Mouse (Mus musculus) limb, embryonic 14.5 days (tissue): ENCODE measurements around the gene B3gnt7. TPM values are rescaled to one million over a fixed set of nuclear protein-coding genes. Genes with fewer than 3 reads are reported as not detected.

Experiments used
- ATAC-seq: fragments of 200-750 bp; cut with Nextera tagmentation; 2 replicates; pipeline ENCODE4 v1.8.0; 2017; ENCODE audit warnings: low read depth, moderate number of reproducible peaks, moderate TSS enrichment; ENCODE audit not compliant: low FRiP score
- DNase-seq: peaks from one replicate; pipeline ENCODE4 v3.0.0-alpha.2; 2015; ENCODE audit warnings: low spot score
- H3K27ac ChIP-seq: fragments of 300-500 bp; sonication (generic); replicated peaks from 2 replicates; pipeline ENCODE4 v1.5.1; 2014; ENCODE audit warnings: low read depth, mild to moderate bottlenecking, low read length, moderate library complexity, mixed read lengths
- H3K27me3 ChIP-seq: fragments of 300-500 bp; sonication (generic); 2 replicates; pipeline ENCODE4 v1.6.1; 2014; ENCODE audit warnings: low read length, mixed read lengths; ENCODE audit not compliant: control insufficient read depth, insufficient read depth
- H3K36me3 ChIP-seq: fragments of 300-500 bp; sonication (generic); 2 replicates; pipeline ENCODE4 v1.6.1; 2014; ENCODE audit warnings: mild to moderate bottlenecking, low read length, moderate library complexity, mixed read lengths; ENCODE audit not compliant: control insufficient read depth, insufficient read depth
- H3K4me1 ChIP-seq: fragments of 300-500 bp; sonication (generic); 2 replicates; pipeline ENCODE4 v1.6.1; 2014; ENCODE audit warnings: antibody characterized with exemption, low read length, mixed read lengths; ENCODE audit not compliant: control insufficient read depth, insufficient read depth
- H3K4me2 ChIP-seq: fragments of 300-500 bp; sonication (generic); replicated peaks from 2 replicates; pipeline ENCODE4 v1.6.1; 2014; ENCODE audit warnings: low read depth, mild to moderate bottlenecking, low read length, moderate library complexity; ENCODE audit not compliant: severe bottlenecking
- H3K4me3 ChIP-seq: fragments of 300-500 bp; sonication (generic); replicated peaks from 2 replicates; pipeline ENCODE4 v1.5.1; 2014; ENCODE audit warnings: low read length
- H3K9ac ChIP-seq: fragments of 300-500 bp; sonication (generic); 2 replicates; pipeline ENCODE4 v1.6.1; 2014; ENCODE audit warnings: mild to moderate bottlenecking, low read depth, low read length, moderate library complexity; ENCODE audit not compliant: severe bottlenecking
- H3K9me3 ChIP-seq: fragments of 300-500 bp; sonication (generic); 2 replicates; pipeline ENCODE4 v1.6.1; 2016; ENCODE audit warnings: low read length; ENCODE audit not compliant: control insufficient read depth
- POLR2A ChIP-seq: fragments of 200-500 bp; IDR thresholded peaks from 2 replicates; pipeline ENCODE4 v1.8.0; 2012; ENCODE audit warnings: inconsistent platforms, mild to moderate bottlenecking, moderate library complexity, borderline replicate concordance; ENCODE audit not compliant: insufficient read depth, insufficient read length; ENCODE audit errors: extremely low read depth
- whole genome bisulfite sequencing: fragments of 180-500 bp; shearing (Covaris S2); extraction: QIAGEN DNeasy Blood & Tissue Kit; methylation state at CpG from one replicate; pipeline ENCODE4 v1.1.7; 2014; 5-methylcytosine and 5-hydroxymethylcytosine counted together
- polyA plus RNA-seq, 2 experiments: library from polyadenylated mRNA; depleted of rRNA in 1 of 2; stranded (reverse) in 1 of 2; unstranded in 1 of 2; fragments of >200 nt; fragmentation: Nextera tagmentation in 1 of 2; extraction: Ambion mirVana in 1 of 2; gene quantifications; 2 replicates each; pipeline versions ENCODE4 v1.2.1 to v1.2.3; 2012 to 2014

The B3gnt7 gene
- polyA plus RNA-seq, 2 experiments: 7.7 to 9.7 TPM

DNA sequence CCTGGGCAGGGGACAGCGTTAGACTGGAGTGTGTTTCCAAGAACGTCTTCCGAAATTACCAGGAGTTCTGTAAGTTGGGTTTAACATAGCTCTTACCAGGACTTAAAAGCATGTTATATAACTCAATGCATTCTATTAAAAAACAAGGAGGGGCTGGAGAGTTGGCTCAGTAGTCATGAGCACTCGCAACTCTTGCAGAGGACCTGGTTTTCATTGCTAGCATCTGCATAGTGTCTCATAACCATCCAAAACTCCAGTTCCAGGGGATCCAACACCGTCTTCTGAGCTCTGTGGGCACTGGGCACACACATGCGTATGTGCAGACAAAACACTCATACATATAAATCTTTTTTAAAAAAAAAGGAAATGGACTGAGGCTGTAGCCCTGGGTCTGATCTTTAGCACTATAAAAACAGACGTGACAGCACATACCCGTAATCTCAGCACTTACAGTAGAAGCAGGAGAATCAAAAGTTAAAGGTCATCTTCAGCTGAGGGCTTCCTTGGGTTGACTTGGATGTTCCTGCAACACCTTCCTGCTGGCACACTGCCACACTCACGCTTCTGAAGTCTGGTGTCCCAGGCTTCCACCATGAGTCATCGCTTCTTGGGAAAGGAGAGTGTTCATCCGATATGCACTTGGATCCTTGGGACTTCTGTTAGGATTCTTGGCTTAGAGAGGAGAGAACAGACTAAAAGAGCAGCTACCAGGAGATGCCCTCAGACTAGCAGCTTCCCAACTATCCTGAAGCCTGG lies 20.7 kb upstream of the B3gnt7 start:
- peaks cover 2% of the 10 kb centered on the region; the same call in 1 of the 2 replicates for H3K4me1 ChIP-seq
- H3K9me3 ChIP-seq: no peaks in the 10 kb centered on the region
- no peak overlapping the region for H3K4me2 ChIP-seq
- H3K27me3 ChIP-seq: no peaks in the 10 kb centered on the region
- no peaks in the 10 kb centered on the region for H3K36me3 ChIP-seq
- no peak overlapping the region for H3K9ac ChIP-seq
- DNase-seq: no peak
- no peak for ATAC-seq
- no peak for TF ChIP-seq POLR2A
- WGBS: 75% methylated on average over 11 of the region's 11 CpGs
- no peak overlapping the region for H3K4me3 ChIP-seq
- no peak overlapping the region for H3K27ac ChIP-seq

DNA sequence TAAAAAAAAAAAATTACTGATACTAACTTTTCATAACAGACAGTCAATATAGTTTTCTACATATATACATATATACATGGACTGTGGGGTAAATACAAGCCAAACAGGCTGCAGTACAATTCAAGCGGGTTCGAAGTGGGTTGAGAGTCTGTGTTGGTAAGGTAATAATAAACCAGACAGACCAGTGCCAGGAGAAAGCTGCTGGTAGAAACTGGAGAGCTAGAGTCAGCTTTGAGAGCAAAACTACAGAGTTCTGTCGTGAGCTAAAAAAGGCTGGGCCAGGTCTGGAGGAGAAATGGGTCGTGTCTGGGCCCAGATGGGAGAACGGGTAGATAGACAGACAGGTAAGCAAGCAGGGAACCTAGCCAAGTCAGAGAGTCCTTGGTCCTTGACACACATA lies 18.5 kb upstream of the B3gnt7 start:
- Histone ChIP-seq H3K4me2 (no peak overlapping the region), H3K27ac (no peak overlapping the region), H3K4me1 (no peaks in the 10 kb centered on the region), H3K36me3 (no peaks in the 10 kb centered on the region), H3K27me3 (no peaks in the 10 kb centered on the region), H3K9ac (no peak overlapping the region), H3K4me3 (no peak overlapping the region), H3K9me3 (no peaks in the 10 kb centered on the region)
- ATAC-seq (no peak), DNase-seq (no peak)
- no peak for TF ChIP-seq POLR2A
- WGBS: 80% methylated on average over 5 of the region's 5 CpGs

- H3K9ac ChIP-seq: no peak overlapping the region
- DNase-seq (no peak), ATAC-seq (no peak)
- H3K27ac ChIP-seq: no peak overlapping the region
- H3K4me1 ChIP-seq: no peaks in the 10 kb centered on the region
- H3K4me3 ChIP-seq: no peak overlapping the region
- no peak overlapping the region for H3K4me2 ChIP-seq
- H3K9me3 ChIP-seq: no peaks in the 10 kb centered on the region
- 74% methylated on average over 6 of the region's 6 CpGs for WGBS
- no peaks in the 10 kb centered on the region for H3K27me3 ChIP-seq
- H3K36me3 ChIP-seq: no peaks in the 10 kb centered on the region
- TF ChIP-seq POLR2A: no peak
Observed at GRCm38 (mm10) chr1:86285295-86285694, 17.3 kb upstream of the B3gnt7 start.

- DNase-seq (no peak), ATAC-seq (no peak)
- H3K36me3 ChIP-seq: no peaks in the 10 kb centered on the region
- no peak overlapping the region for H3K9ac ChIP-seq
- WGBS: 80% methylated on average over 4 of the region's 4 CpGs
- no peak for TF ChIP-seq POLR2A
- H3K4me3 ChIP-seq: no peak overlapping the region
- H3K9me3 ChIP-seq: no peaks in the 10 kb centered on the region
- H3K4me1 ChIP-seq: no peaks in the 10 kb centered on the region
- H3K27ac ChIP-seq: no peak overlapping the region
- no peak overlapping the region for H3K4me2 ChIP-seq
- H3K27me3 ChIP-seq: no peaks in the 10 kb centered on the region
Observed at GRCm38 (mm10) chr1:86287473-86287872, 15.2 kb upstream of the B3gnt7 start.

DNA sequence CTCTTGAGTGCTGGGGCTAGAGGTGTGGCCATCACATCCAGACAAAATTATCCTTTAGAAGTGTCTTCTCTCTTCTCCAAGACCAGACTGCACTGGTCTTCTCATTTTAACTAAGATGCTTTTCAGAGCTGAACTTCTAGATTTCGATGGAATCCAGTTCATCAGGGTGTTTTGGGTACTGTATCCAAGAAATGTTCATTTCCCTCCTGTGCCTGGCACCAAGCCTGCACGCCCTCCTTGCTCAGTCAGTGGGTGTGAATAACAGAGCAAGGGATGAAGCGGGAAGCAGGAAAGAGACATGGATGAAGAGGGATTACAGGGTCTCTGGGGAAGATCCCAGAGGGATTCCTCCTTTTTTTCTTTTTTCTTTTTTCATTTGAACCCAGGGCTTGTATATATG lies 12.2 kb upstream of the B3gnt7 start:
- H3K36me3 ChIP-seq: no peaks in the 10 kb centered on the region
- H3K4me3 ChIP-seq: no peak overlapping the region
- no peak for TF ChIP-seq POLR2A
- no peak overlapping the region for H3K4me2 ChIP-seq
- ATAC-seq: no peak
- H3K4me1 ChIP-seq: no peaks in the 10 kb centered on the region
- whole genome bisulfite sequencing: 60% methylated on average over 3 of the region's 3 CpGs
- no peak overlapping the region for H3K9ac ChIP-seq
- no peaks in the 10 kb centered on the region for H3K9me3 ChIP-seq
- H3K27ac ChIP-seq: no peak overlapping the region
- no peak for DNase-seq
- H3K27me3 ChIP-seq: no peaks in the 10 kb centered on the region
